Mouse (Mus musculus) forelimb bud, embryonic 11.5 days (tissue): Measurements from ENCODE around the gene Klra6.
"Not testable (repeated sequence)": the region's sequence is repeated elsewhere in the genome, so short reads cannot be mapped to it uniquely, and the experiment has no call there.

ENCODE experiments used
- DNase-seq: peaks from one replicate; pipeline ENCODE4 v3.0.0-alpha.2; 2012; ENCODE audit warnings: low read depth, low spot score

Klra6 gene

DNA sequence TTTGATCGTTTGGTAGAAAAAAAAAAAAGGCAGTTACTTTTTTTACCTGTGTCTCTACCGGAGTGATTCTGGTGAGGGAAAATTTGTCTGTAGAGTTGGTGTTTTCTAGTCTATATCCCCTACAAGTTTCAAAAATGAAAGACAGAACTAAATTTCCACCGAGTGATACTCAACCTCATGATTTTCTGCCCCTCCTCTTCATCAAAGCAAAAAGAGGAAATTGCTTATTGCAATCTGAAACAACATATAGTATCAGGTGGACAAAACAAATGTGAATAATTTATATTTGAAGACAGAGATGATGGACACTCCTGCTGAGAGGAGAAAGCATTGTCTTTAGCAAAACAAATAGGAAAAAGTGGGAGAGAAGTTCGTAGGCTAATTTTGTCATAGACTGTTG, at the start of gene Klra6:
TSS of gene Klra6 (minus strand) at position 101 of the 400 bp plus-strand sequence.
- no peak for DNase-seq

DNA sequence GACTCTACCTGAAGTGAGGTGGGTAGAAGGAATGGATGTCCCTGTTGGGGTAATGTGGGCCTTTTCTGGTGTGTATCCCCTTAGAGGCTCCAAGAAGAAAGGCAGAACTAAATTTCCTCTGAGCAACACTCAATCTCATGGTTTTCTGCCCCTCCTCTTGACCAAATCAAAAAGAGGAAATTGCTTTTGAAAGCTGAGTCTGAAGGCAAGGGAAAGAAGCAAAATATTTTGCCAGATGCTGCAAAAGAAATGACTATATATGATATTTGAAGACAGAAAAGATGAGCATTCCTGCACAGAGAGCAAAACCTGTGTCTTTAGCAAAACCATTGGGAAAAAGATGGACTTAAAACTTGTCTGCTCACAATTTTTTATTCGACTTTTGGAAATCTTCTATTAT, 40.4 kb upstream of the Klra6 start, which contains the start of gene Klra4:
TSS of gene Klra4 (minus strand) at position 101 of the 400 bp plus-strand sequence.
- DNase-seq, result not testable (repeated sequence)

DNA sequence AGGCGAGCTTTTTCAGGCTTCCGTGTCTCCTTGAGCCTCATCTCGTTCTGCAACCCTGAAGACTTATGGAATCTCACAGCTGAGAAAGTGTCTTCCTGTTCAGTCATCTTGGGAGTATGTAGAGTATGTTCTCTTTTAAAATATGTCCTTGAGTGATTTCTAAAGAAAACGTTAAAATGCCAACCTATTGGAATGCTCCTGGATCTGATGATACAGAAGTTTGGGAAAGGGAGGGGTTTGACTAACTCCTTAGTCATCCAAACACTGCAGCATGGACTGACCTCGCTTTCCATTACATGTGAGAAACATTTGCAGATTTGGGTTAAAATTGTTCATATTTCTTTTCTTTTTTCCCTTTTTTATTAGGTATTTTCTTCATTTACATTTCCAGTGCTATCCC, 38.4 kb upstream of the Klra6 start:
- DNase-seq, result no peak

DNA sequence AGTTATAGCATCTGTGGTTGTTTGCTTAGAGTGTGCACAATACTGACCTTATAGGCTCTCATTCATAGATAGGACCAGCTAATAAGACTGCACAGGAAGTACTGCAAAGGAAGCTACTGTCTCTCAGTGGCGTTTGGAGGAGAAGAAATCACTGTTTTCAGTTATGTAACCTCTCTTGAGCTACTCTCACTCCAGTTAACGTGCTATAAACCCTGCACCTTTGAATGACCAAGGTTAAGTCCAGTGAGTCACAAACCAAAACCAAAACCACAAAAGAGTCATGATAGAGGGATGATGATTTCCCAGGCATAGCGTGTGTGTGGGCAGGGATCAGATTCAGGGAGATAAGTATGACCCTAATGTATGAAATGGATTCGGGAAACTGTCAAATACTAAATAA, 8.4 kb upstream of the Klra6 start:
- not testable (repeated sequence) for DNase-seq

DNA sequence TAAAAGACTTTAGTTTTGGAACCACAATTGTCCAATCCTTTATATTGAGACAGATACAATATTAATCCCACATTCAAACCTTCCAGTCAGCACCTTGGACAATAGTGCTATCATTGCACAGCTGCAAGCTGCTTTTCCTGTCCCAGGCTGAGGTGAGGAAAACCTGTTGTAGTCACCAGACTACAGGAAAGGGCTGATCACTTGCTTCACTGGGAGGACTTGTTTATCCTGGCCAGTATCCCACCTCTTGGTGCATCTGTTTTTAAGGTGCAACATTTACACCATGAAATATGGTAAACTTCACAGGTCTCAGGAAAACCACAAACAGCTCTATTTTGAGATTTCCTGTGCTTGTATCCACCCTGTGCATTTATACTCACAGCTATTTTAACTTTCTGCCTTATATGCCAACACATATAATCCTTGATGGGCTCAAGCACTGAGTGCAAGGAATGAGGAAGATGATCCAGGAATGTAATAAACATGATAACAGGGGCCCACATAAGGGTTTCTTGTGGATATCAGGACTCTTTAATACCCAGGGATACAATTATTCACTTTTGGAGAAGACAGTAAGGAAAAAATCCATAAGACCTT, 4.8 kb upstream of the Klra6 start:
- not testable (repeated sequence) for DNase-seq
